Mouse (Mus musculus): ENCODE measurements around the gene Cux1.

GRCm38 (mm10) chr5:136393621-136394020 lies 173.7 kb downstream of the Cux1 start:
- TF ChIP-seq CTCF (IDR thresholded peaks at IDR 0.05), result no peak
- no peak for TF ChIP-seq POLR2A (IDR thresholded peaks at IDR 0.05; ENCODE audit: insufficient read depth, low read depth, low read length)
- no peak for TF ChIP-seq EP300 (IDR thresholded peaks at IDR 0.05; ENCODE audit: insufficient read depth, low read depth, low read length)
